Mouse (Mus musculus) hindbrain, embryonic 11.5 days (tissue): ENCODE measurements at regions not wholly inside any gene's neighbourhood (a gene's known extent, or its start where the extent isn't known, plus 50 kb on each side); places are given as distances from the start of the nearest gene placed in this dataset.
"Not testable (repeated sequence)": the region's sequence is repeated elsewhere in the genome, so short reads cannot be mapped to it uniquely, and the experiment has no call there.

Experiments used
- ATAC-seq: fragments of 200-750 bp; cut with Nextera tagmentation; 2 replicates; pipeline ENCODE4 v1.8.0; 2017; ENCODE audit warnings: mild to moderate bottlenecking, moderate TSS enrichment, moderate library complexity; ENCODE audit not compliant: low FRiP score
- DNase-seq: peaks from one replicate; pipeline ENCODE4 v3.0.0-alpha.2; 2015; ENCODE audit warnings: low spot score
- H3K27ac ChIP-seq: fragments of 300-500 bp; sonication (generic); 2 replicates; pipeline ENCODE4 v1.5.1; 2014; ENCODE audit warnings: mild to moderate bottlenecking, low read depth, low read length
- H3K27me3 ChIP-seq: fragments of 300-500 bp; sonication (generic); 2 replicates; pipeline ENCODE4 v1.6.1; 2014; ENCODE audit warnings: mild to moderate bottlenecking, low read length, moderate library complexity, mixed read lengths; ENCODE audit not compliant: control insufficient read depth, insufficient read depth
- H3K36me3 ChIP-seq: fragments of 300-500 bp; sonication (generic); 2 replicates; pipeline ENCODE4 v1.6.1; 2014; ENCODE audit warnings: mild to moderate bottlenecking, low read length, moderate library complexity, mixed read lengths; ENCODE audit not compliant: control insufficient read depth, insufficient read depth
- H3K4me1 ChIP-seq: fragments of 300-500 bp; sonication (generic); replicated peaks from 2 replicates; pipeline ENCODE4 v1.6.1; 2014; ENCODE audit warnings: low read length, mixed read lengths; ENCODE audit not compliant: control insufficient read depth, insufficient read depth
- H3K4me2 ChIP-seq: fragments of 300-500 bp; sonication (generic); replicated peaks from 2 replicates; pipeline ENCODE4 v1.6.1; 2014; ENCODE audit warnings: mild to moderate bottlenecking, low read depth, low read length
- H3K4me3 ChIP-seq: fragments of 300-500 bp; sonication (generic); 2 replicates; pipeline ENCODE4 v1.5.1; 2014; ENCODE audit warnings: low read depth, low read length
- H3K9ac ChIP-seq: fragments of 300-500 bp; sonication (generic); 2 replicates; pipeline ENCODE4 v1.6.1; 2014; ENCODE audit warnings: low read depth, low read length
- H3K9me3 ChIP-seq: fragments of 300-500 bp; sonication (generic); 2 replicates; pipeline ENCODE4 v1.6.1; 2016; ENCODE audit warnings: low read length; ENCODE audit not compliant: control insufficient read depth
- WGBS: fragments of 180-500 bp; shearing (Covaris S2); extraction: QIAGEN DNeasy Blood & Tissue Kit; methylation state at CpG from one replicate; pipeline ENCODE4 v1.1.7; 2014; 5-methylcytosine and 5-hydroxymethylcytosine counted together

GRCm38 (mm10) chr7:73222929-73223512 lies 152.3 kb upstream of the Rgma start:
- Histone ChIP-seq H3K4me2 (no peak overlapping the region), H3K4me1 (peaks cover 3% of the 10 kb centered on the region; the same call in 1 of the 2 replicates), H3K4me3 (no peak overlapping the region), H3K9ac (no peak overlapping the region), H3K27ac (peak overlapping the region; percentile 74), H3K9me3 (no peaks in the 10 kb centered on the region), H3K27me3 (no peaks in the 10 kb centered on the region), H3K36me3 (no peaks in the 10 kb centered on the region)
- WGBS, result 22% methylated on average over 2 of the region's 2 CpGs
- ATAC-seq, result peak; percentile 62; the same call in 1 of the 2 replicates
- DNase-seq, result no peak

- H3K4me2 ChIP-seq, result no peak overlapping the region
- no peaks in the 10 kb centered on the region for H3K36me3 ChIP-seq
- no peaks in the 10 kb centered on the region for H3K27me3 ChIP-seq
- H3K4me3 ChIP-seq, result no peak overlapping the region
- WGBS, result 92% methylated on average over 8 of the region's 8 CpGs
- H3K9ac ChIP-seq, result no peak overlapping the region
- ATAC-seq, result no peak
- no peaks in the 10 kb centered on the region for H3K4me1 ChIP-seq
- no peak for DNase-seq
- H3K27ac ChIP-seq, result no peak overlapping the region
- no peaks in the 10 kb centered on the region for H3K9me3 ChIP-seq
Observed at GRCm38 (mm10) chr7:73233539-73234158, 141.7 kb upstream of the Rgma start.

GRCm38 (mm10) chr7:73238486-73238885 lies 136.8 kb upstream of the Rgma start:
- no peak overlapping the region for H3K9ac ChIP-seq
- H3K9me3 ChIP-seq, result no peaks in the 10 kb centered on the region
- no peak overlapping the region for H3K27ac ChIP-seq
- H3K4me2 ChIP-seq, result no peak overlapping the region
- WGBS, result 25% methylated on average over 4 of the region's 4 CpGs
- no peaks in the 10 kb centered on the region for H3K36me3 ChIP-seq
- no peak for DNase-seq
- no peaks in the 10 kb centered on the region for H3K4me1 ChIP-seq
- no peak overlapping the region for H3K4me3 ChIP-seq
- H3K27me3 ChIP-seq, result no peaks in the 10 kb centered on the region
- no peak for ATAC-seq

GRCm38 (mm10) chr7:73243591-73244355 lies 131.5 kb upstream of the Rgma start:
- no peaks in the 10 kb centered on the region for H3K27me3 ChIP-seq
- no peaks in the 10 kb centered on the region for H3K4me1 ChIP-seq
- 49% methylated on average over 9 of the region's 9 CpGs for WGBS
- no peaks in the 10 kb centered on the region for H3K9me3 ChIP-seq
- H3K27ac ChIP-seq, result no peak overlapping the region
- no peak overlapping the region for H3K4me2 ChIP-seq
- no peaks in the 10 kb centered on the region for H3K36me3 ChIP-seq
- 0 out of 2 replicates have a peak, but pooled peaks have one; percentile 33 for ATAC-seq
- peak; percentile 28 for DNase-seq
- no peak overlapping the region for H3K4me3 ChIP-seq
- no peak overlapping the region for H3K9ac ChIP-seq

GRCm38 (mm10) chr7:73245431-73245830 lies 129.9 kb upstream of the Rgma start:
- Histone ChIP-seq H3K4me2 (no peak overlapping the region), H3K9ac (no peak overlapping the region), H3K27me3 (no peaks in the 10 kb centered on the region), H3K27ac (no peak overlapping the region), H3K4me3 (no peak overlapping the region), H3K36me3 (no peaks in the 10 kb centered on the region), H3K9me3 (no peaks in the 10 kb centered on the region), H3K4me1 (no peaks in the 10 kb centered on the region)
- WGBS, result 83% methylated on average over 2 of the region's 2 CpGs
- DNase-seq, result no peak
- ATAC-seq, result no peak

GRCm38 (mm10) chr7:73250593-73250992 lies 124.7 kb upstream of the Rgma start:
- Histone ChIP-seq H3K9me3 (no peaks in the 10 kb centered on the region), H3K4me3 (no peak overlapping the region), H3K36me3 (no peaks in the 10 kb centered on the region), H3K9ac (no peak overlapping the region), H3K4me1 (no peaks in the 10 kb centered on the region), H3K4me2 (no peak overlapping the region), H3K27me3 (no peaks in the 10 kb centered on the region), H3K27ac (no peak overlapping the region)
- WGBS, result 64% methylated on average over 8 of the region's 8 CpGs
- DNase-seq (no peak), ATAC-seq (no peak)

- ATAC-seq, result no peak
- DNase-seq, result no peak
- no peaks in the 10 kb centered on the region for H3K4me1 ChIP-seq
Observed at GRCm38 (mm10) chr7:73251187-73251740, 124.0 kb upstream of the Rgma start.

GRCm38 (mm10) chr7:73254972-73255371 lies 120.3 kb upstream of the Rgma start:
- WGBS, result 91% methylated on average over 5 of the region's 7 CpGs
- not testable (repeated sequence) for ATAC-seq, DNase-seq, H3K4me1 ChIP-seq, H3K4me2 ChIP-seq, H3K27ac ChIP-seq, H3K36me3 ChIP-seq, H3K9ac ChIP-seq, H3K4me3 ChIP-seq, H3K9me3 ChIP-seq, H3K27me3 ChIP-seq

More at GRCm38 (mm10) chr7:73251187-73251740, 124.0 kb upstream of the Rgma start:
- Histone ChIP-seq H3K27ac (no peak overlapping the region), H3K36me3 (no peaks in the 10 kb centered on the region), H3K9me3 (no peaks in the 10 kb centered on the region), H3K9ac (no peak overlapping the region), H3K27me3 (no peaks in the 10 kb centered on the region), H3K4me3 (no peak overlapping the region), H3K4me2 (no peak overlapping the region)
- WGBS, result 72% methylated on average over 6 of the region's 6 CpGs
